Mouse (Mus musculus): ENCODE data around the gene Btd. TPM values are rescaled to one million over a fixed set of nuclear protein-coding genes. Genes with fewer than 3 reads are reported as not detected.

The Btd gene
- total RNA-seq, 2 experiments from 2014 or later = 17.0 to 18.5 TPM

- 0 out of 2 replicates have a peak, but pooled peaks have one; percentile 7 for ATAC-seq (ENCODE audit: poor library complexity, severe bottlenecking)
Measured at GRCm38 (mm10) chr14:31696985-31697303, 56.1 kb downstream of the Btd start.

DNA sequence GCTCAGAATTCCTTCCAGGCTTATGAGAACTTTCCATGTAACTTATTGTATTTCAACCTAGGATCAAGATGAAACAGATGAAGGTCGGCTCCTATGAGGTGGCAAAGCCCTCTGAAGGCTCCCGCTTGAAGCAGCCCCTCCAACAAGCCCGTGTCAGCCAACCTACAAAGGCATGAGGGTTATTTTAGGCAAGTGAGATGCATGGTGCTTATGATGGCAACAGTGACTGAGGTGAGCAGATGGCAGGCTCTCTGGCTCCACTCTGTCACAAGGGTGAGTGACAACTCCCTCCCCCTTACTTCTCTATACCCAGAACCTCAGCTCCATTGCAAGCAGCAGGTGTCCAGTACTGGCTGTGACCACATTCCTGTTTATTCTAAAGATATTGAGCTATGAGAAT, 56.5 kb downstream of the Btd start:
- no peak for ATAC-seq (ENCODE audit: poor library complexity, severe bottlenecking)

- ATAC-seq (ENCODE audit: poor library complexity, severe bottlenecking) = no peak
Measured at GRCm38 (mm10) chr14:31697755-31698154, 56.9 kb downstream of the Btd start.

DNA sequence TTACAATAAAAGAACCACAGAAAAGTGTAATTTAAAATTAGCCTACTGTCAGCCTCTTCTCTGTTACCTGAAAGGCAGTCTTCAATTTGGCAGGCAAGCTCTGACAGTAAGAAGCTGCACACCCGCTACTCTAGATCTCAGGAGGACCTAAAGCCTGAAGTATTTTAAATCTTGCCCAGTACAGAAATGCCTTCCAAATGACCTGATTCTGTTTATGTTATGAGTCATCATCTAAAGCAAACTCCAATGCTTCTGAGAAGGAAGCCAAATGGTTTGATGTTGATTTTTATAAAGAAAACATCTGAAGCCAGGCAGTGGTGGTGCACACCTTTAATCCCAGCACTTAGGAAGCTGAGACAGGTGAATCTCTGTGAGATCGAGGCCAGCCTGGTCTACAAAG, 59.5 kb downstream of the Btd start:
- no peak for ATAC-seq (ENCODE audit: poor library complexity, severe bottlenecking)

DNA sequence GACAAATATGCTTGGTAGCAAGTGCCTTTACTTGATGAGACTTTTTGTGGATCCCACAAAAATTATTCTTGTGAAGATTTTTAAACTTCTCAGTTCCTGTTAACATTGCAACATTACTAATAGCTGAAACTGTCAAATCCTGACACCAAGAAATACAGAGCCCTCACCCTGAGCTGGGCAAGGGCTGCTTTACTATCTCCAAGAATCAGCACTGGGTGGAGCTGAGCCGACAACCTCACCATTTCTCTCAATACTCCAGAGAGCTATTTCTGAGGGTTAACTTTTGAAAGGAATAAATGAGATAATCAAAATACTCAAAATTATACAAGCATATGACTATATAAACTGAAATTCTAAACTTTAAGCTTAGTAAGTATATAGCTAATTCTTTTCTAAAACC, 68.5 kb downstream of the Btd start:
- no peak for ATAC-seq (ENCODE audit: poor library complexity, severe bottlenecking)

- ATAC-seq (ENCODE audit: poor library complexity, severe bottlenecking) = no peak
Measured at GRCm38 (mm10) chr14:31715669-31716068, 74.8 kb downstream of the Btd start.

DNA sequence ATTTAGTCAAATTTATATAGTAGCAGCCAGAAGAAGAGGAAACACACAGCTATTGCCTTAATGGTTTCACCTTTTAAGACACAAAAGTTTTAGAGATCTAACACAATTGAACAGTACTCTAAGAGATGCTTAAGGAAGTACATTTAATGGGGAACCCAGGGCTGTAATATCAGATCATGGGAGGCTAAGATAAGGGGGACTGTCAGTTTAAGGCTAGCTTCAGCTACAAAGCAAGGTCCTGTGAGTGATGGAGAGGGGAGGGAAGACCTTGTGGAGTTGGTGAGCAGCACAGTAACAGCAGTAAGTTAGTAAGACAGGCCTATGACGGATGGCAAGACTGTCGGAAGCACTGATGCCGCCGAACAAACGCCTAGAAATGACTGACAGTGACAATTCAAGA, 76.5 kb downstream of the Btd start:
- ATAC-seq (ENCODE audit: poor library complexity, severe bottlenecking) = no peak

Other genes with a start within 250 kb of the Btd start
- gene Sh3bp5, start 204.9 kb upstream of the Btd start, total RNA-seq (2015) = 52.3 and 52.8 TPM in 2 replicates
- gene Sh3bp5, start 204.9 kb upstream of the Btd start, total RNA-seq (2017) = 26.4 and 36.1 TPM in 2 replicates
- gene Eaf1, start 146.6 kb upstream of the Btd start, total RNA-seq (2015) = 16.4 and 18.1 TPM in 2 replicates
- gene Eaf1, start 146.6 kb upstream of the Btd start, total RNA-seq (2017) = 13.9 and 18.8 TPM in 2 replicates
- gene Mettl6, start 146.0 kb upstream of the Btd start, total RNA-seq (2015) = 11.2 and 17.8 TPM in 2 replicates
- 51.6 and 53.3 TPM in 2 replicates for gene Mettl6, start 146.0 kb upstream of the Btd start, total RNA-seq (2017)
- 0.07 TPM in 1 of 2 replicates, not detected in the other for gene Colq, start 49.7 kb upstream of the Btd start, total RNA-seq (2015)
- gene Colq, start 49.7 kb upstream of the Btd start, total RNA-seq (2017) = not detected in 2 replicates
- not detected in 2 replicates for gene Gm49387, start 150 bp upstream of the Btd start, total RNA-seq (2015)
- not detected in 2 replicates for gene Gm49387, start 150 bp upstream of the Btd start, total RNA-seq (2017)
- 8.0 and 12.2 TPM in 2 replicates for gene Hacl1, start 258 bp downstream of the Btd start, total RNA-seq (2015)
- gene Hacl1, start 258 bp downstream of the Btd start, total RNA-seq (2017) = 14.6 and 18.1 TPM in 2 replicates
- gene Ankrd28, start 189.6 kb downstream of the Btd start, total RNA-seq (2015) = 19.8 and 24.2 TPM in 2 replicates
- 35.7 and 42.4 TPM in 2 replicates for gene Ankrd28, start 189.6 kb downstream of the Btd start, total RNA-seq (2017)